Mouse (Mus musculus) heart, postnatal 0 days (tissue): ENCODE measurements around the gene Lonp2.

ENCODE experiments used
- CTCF ChIP-seq: IDR thresholded peaks from 2 replicates; pipeline ENCODE4 v1.5.1; 2016; ENCODE audit warnings: antibody characterized with exemption, control low read depth, low read depth
- EP300 ChIP-seq: IDR thresholded peaks from 2 replicates; pipeline ENCODE4 v1.6.1; 2016; ENCODE audit warnings: antibody characterized with exemption, low read depth

GRCm38 (mm10) chr8:86692107-86692506 lies 68.3 kb downstream of the Lonp2 start:
- TF ChIP-seq EP300 (no peak), CTCF (no peak)
